Mouse (Mus musculus): ENCODE data around the gene Tnrc6c. TPM values are rescaled to one million over a fixed set of nuclear protein-coding genes. Genes with fewer than 3 reads are reported as not detected.
A peak's percentile ranks its signal among the peaks of the same experiment; 100 is the strongest.

Gene Tnrc6c
- 32.5 and 35.4 TPM in 2 replicates for polyA plus RNA-seq (2015; fragmentation: Nextera tagmentation; extraction: Ambion mirVana)

DNA sequence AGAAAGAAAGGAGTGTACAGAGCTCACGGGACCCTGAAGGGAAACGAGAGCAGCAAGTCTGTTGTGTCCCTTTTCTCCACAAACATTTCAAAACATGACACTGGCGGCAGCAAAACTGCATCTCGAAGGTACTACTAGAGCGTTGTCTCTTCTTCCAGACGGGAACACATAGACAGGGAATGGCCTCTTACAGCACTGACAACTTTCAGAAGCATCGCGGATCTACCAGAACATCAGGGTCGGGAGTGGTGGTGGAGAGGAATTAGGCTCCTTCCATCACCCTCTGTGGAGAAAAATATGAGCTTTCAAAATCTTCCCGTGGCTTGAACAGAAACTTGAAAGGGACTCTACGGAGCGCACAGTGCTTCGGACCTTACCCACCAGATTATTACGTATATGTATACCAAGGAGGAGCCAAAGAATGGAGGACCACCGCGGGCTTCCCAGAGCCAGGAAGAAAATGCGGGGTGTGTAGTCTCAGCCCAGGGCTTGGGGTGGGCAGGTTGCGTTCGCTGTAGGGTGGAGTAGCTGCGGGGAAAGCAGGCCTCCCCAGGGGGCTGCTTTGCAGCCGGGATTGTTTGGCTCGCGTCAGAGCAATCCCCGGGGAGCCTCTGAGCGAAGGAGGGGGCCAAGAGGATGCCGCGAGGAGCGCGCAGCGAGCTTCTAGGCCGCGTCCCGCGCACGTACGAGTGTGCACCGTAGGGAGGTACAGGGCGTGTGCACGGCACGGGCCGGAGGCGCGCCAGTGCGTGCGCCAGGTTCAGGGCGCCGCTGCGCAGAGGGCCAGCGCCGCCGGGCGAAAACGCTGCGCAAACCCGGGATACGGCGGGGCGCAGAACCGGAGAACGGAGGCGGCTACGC lies at the start of gene Tnrc6c:
Gene Tnrc6c (plus strand): TSS at position 799 of the 861 bp plus-strand sequence.
- under 1% methylated on average over 62 of the region's 62 CpGs for WGBS
- H3K9me3 ChIP-seq, result no peaks in the 10 kb centered on the region
- H3K36me3 ChIP-seq (replicated peaks), result no peaks in the 10 kb centered on the region
- H3K4me3 ChIP-seq, result peak within 1 kb of the TSS; percentile 93
- H3K4me1 ChIP-seq, result peaks cover 36% of the 10 kb centered on the region
- no peaks in the 10 kb centered on the region for H3K27me3 ChIP-seq (replicated peaks)
- H3K4me2 ChIP-seq, result peak within 1 kb of the TSS; percentile 86
- peak; percentile 94 for ATAC-seq (replicated peaks)
- H3K27ac ChIP-seq, result peak within 1 kb of the TSS; percentile 99
- H3K9ac ChIP-seq, result peak within 1 kb of the TSS; percentile 96

DNA sequence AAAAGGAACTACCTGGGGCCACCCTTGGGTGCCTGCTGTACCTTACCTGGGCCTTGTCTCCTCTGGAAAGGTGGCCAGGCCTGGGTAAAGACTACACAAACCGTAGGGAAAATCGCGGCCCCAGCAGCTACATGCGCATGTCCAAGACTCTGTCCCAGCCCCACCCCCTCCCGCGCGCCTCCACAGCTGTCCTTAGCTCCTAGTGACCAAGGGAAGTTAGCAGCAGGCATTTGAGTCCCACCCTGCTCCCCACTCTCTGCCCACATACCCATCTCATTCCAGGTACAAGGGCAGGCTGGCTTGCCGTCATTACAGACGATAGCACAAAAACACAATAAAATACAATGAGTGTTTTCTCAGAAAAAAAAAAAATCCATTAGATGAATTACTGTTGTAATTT lies 48.0 kb upstream of the Tnrc6c start:
- Histone ChIP-seq H3K27me3 (replicated peaks) (no peaks in the 10 kb centered on the region), H3K4me2 (no peak overlapping the region), H3K27ac (no peak overlapping the region), H3K4me1 (peaks cover 30% of the 10 kb centered on the region), H3K9me3 (no peaks in the 10 kb centered on the region), H3K9ac (no peak overlapping the region), H3K4me3 (no peak overlapping the region), H3K36me3 (replicated peaks) (no peaks in the 10 kb centered on the region)
- no peak for ATAC-seq (replicated peaks)
- WGBS, result 28% methylated on average over 9 of the region's 9 CpGs

DNA sequence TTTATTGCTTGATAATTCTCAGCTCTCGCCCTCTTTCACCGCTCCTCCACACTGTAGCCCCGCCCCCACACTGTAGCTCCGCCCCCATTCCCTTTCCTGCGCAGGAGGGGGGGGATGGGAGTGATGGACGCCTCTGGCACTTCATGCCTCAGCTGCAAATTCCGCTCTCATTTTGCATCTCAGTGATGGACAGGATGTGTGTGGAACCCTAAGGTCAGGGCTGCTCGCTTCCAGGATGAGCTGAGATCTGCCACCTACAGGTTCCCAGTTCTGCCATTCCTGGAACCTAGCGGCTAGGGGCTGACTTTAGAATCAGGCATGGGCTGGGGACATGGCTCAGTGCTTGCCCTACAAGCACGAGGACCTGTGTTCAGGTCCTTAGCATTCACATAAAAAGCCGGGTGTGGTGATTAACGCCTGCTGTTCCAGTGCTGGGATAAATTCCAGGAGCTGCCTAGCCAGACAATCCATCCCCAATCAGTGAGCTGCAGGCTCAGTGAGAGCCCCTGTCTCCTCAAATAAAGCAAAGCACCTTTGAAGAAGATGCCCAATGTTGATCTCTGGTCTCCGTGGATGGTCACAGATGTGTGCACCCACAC lies 47.4 kb upstream of the Tnrc6c start:
- ATAC-seq (replicated peaks), result 0 out of 2 replicates have a peak, but pooled peaks have one; percentile 31
- Histone ChIP-seq H3K4me3 (no peak overlapping the region), H3K27me3 (replicated peaks) (no peaks in the 10 kb centered on the region), H3K9ac (no peak overlapping the region; the same call in 1 of the 2 replicates), H3K27ac (peak overlapping the region; percentile 64), H3K4me1 (peaks cover 30% of the 10 kb centered on the region), H3K36me3 (replicated peaks) (no peaks in the 10 kb centered on the region), H3K4me2 (0 out of 2 replicates have a peak overlapping the region, but pooled peaks have one; percentile 5), H3K9me3 (no peaks in the 10 kb centered on the region)
- WGBS, result 6% methylated on average over 13 of the region's 13 CpGs

DNA sequence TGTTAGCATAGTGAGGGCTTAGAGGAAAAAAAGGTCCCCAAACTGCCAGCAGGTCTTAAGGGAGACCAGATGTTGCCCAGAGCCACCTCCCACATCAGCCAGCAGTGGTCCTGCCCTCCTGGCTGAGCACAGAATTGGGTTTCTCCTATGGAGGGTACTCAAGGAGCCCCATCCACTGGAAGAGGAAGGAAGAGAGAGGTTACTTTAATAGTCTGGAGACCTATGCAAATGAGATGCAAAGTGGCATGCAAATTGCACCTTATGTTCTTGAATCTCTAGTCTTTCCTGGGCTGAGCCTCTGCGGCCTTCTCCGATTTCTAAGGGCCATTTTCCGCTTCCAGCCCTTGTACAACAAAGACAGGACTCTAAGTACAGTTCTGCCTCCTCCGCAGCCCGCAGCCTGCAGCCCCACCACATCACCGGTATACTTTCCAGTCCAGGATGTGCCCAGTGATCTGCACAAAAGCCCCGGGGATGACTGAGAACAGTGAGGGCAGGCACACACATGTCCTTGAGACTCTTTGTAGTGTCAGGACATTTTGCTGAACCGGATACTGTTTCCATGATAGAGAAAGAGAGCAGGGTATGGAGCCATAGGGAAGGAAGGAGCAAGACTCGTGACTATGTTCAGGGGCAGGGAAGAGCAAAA lies 45.8 kb upstream of the Tnrc6c start:
- Histone ChIP-seq H3K4me3 (no peak overlapping the region), H3K9me3 (no peaks in the 10 kb centered on the region), H3K4me2 (no peak overlapping the region), H3K27me3 (replicated peaks) (no peaks in the 10 kb centered on the region), H3K27ac (no peak overlapping the region), H3K36me3 (replicated peaks) (no peaks in the 10 kb centered on the region), H3K4me1 (peaks cover 33% of the 10 kb centered on the region), H3K9ac (no peak overlapping the region)
- WGBS, result 41% methylated on average over 9 of the region's 9 CpGs
- no peak for ATAC-seq (replicated peaks)

DNA sequence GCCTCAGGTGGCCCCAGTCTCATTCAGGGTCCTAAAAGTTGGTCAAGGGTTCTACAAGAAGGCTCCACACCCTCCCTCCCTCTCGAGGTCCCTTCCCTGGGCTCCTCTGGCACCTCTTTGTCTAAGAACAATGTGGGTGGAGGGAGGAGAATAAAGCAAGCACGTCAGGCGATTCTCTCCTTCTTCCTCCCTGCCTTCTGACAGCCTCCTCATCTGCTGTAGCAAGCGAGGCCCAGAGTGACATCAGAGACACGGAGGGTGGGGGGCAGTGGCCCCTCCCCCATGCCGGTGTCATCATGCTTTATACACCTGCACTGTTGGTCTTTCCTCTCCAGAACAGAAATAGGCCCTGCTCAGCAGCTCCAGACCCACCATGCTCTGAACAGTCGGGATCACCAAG lies 45.1 kb upstream of the Tnrc6c start:
- no peaks in the 10 kb centered on the region for H3K9me3 ChIP-seq
- ATAC-seq (replicated peaks), result no peak
- WGBS, result 28% methylated on average over 7 of the region's 7 CpGs
- H3K4me2 ChIP-seq, result no peak overlapping the region
- H3K4me3 ChIP-seq, result no peak overlapping the region
- no peak overlapping the region for H3K27ac ChIP-seq
- H3K4me1 ChIP-seq, result peaks cover 33% of the 10 kb centered on the region
- no peak overlapping the region for H3K9ac ChIP-seq
- H3K27me3 ChIP-seq (replicated peaks), result no peaks in the 10 kb centered on the region
- no peaks in the 10 kb centered on the region for H3K36me3 ChIP-seq (replicated peaks)

DNA sequence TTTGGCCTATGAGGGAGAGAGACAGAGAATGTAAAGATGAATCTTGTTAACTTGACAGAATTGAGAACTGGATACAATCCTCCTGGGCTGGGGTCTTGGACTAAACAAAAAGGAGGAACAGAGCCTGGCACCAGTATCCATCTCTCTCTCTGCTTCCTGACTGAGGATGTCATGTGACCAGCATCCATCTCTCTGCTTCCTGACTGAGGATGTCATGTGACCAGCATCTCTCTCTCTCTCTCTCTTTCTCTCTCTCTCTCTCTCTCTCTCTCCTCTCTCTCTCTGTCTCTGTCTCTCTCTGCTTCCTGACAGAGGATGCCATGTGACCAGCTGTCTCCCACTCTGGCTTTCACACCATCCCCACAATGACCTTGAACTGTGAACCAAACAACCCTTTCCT lies 43.5 kb upstream of the Tnrc6c start:
- Histone ChIP-seq H3K27ac (no peak overlapping the region), H3K9me3 (no peaks in the 10 kb centered on the region), H3K36me3 (replicated peaks) (no peaks in the 10 kb centered on the region), H3K4me3 (no peak overlapping the region), H3K9ac (no peak overlapping the region), H3K4me2 (no peak overlapping the region), H3K27me3 (replicated peaks) (no peaks in the 10 kb centered on the region), H3K4me1 (peaks cover 33% of the 10 kb centered on the region)
- ATAC-seq (replicated peaks), result no peak

DNA sequence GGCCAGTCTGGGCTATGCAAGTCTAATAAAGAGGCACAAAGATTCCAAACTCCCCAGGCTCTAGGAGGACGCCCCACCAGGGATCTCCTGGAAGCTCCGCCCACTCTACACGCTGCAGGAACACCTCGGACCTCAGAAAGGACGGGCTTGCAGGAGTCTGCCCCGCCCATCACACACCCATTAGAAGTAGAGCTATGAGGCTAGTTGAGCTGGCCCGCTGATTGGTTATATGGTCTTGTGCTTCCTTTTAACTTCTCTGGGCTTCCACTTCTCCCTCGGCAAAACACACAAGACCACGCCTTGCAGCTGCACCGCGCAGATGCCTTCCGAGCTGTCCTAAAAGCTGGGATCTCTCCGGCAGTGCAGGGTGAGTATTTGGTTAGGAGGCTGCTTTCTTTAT lies 43.0 kb upstream of the Tnrc6c start:
- H3K4me2 ChIP-seq, result peak overlapping the region; percentile 20; the same call in 1 of the 2 replicates
- WGBS, result 15% methylated on average over 13 of the region's 13 CpGs
- H3K36me3 ChIP-seq (replicated peaks), result no peaks in the 10 kb centered on the region
- H3K4me3 ChIP-seq, result no peak overlapping the region
- no peak overlapping the region for H3K9ac ChIP-seq
- no peaks in the 10 kb centered on the region for H3K9me3 ChIP-seq
- H3K4me1 ChIP-seq, result peaks cover 29% of the 10 kb centered on the region
- no peaks in the 10 kb centered on the region for H3K27me3 ChIP-seq (replicated peaks)
- H3K27ac ChIP-seq, result no peak overlapping the region
- no peak for ATAC-seq (replicated peaks)

DNA sequence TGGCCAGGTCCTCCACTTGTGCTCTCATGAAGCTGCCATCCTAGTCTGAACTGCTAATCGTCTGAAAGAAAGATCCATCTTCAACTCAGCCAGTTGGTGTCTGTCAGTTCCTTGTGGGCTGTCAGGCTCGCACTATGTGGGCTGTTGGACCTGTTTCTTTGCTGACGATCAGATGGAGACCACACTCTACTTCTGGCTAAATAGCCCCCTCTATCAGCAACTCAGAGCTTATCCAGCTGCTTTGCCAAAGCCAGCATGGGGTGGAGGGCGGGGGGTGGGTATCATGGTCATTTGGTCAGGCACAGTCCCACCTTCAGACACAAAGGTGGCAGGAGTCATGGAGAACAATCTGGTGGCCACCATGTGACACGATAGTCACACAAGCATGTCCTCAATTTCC lies 42.2 kb upstream of the Tnrc6c start:
- Histone ChIP-seq H3K9me3 (no peaks in the 10 kb centered on the region), H3K27ac (no peak overlapping the region), H3K9ac (no peak overlapping the region), H3K4me1 (peaks cover 21% of the 10 kb centered on the region), H3K27me3 (replicated peaks) (no peaks in the 10 kb centered on the region), H3K36me3 (replicated peaks) (no peaks in the 10 kb centered on the region), H3K4me2 (no peak overlapping the region), H3K4me3 (no peak overlapping the region)
- 65% methylated on average over 5 of the region's 5 CpGs for WGBS
- ATAC-seq (replicated peaks), result no peak

DNA sequence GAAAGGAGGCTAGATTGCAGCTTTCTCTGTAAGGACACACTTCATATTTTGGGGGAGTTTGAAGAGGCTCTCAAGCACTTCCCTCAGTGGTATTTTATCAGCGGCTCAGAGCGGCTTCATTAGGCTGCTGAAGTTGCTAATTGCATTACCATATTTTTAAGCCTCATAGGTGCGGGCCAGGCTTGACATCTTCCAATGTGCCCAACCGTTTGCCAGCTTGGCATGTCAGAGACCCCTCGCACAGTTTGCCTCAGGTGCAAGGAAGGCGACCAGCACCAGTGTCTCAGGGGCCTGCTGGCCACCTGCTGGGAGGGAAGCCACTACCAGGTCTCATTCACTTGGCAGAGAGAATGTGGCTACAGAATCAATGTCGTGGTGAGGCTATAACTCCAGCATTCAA lies 41.2 kb upstream of the Tnrc6c start:
- Histone ChIP-seq H3K4me2 (no peak overlapping the region), H3K36me3 (replicated peaks) (no peaks in the 10 kb centered on the region), H3K27ac (no peak overlapping the region), H3K4me1 (peaks cover 30% of the 10 kb centered on the region), H3K27me3 (replicated peaks) (no peaks in the 10 kb centered on the region), H3K9me3 (no peaks in the 10 kb centered on the region), H3K4me3 (no peak overlapping the region), H3K9ac (no peak overlapping the region)
- no peak for ATAC-seq (replicated peaks)
- 59% methylated on average over 7 of the region's 7 CpGs for WGBS

DNA sequence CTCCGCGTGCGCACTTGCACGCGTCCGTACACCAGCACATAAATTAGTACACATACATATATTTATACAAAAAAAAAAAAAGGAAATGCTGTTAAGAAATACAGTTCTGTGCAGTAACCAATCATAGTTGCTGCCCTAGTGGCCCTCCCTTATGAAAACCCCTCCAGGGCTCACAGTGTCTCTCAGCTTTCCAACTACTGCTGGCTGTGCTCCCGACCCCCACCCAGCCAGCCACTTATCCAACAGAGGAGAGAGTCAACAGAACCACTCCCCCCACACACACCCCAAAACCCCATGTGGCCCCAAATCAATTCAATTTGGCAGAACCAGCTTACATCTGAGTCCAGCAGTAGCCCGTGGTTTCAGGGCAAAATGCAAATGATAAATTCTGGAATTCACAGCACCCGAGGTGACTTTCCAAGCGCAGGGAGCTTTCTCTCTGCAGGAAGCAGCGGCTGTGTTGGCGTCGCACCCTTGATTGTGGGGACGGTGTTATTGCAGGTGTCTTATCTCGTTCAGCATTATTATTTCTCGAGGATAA lies 36.7 kb upstream of the Tnrc6c start:
- ATAC-seq (replicated peaks), result 0 out of 2 replicates have a peak, but pooled peaks have one; percentile 37
- Histone ChIP-seq H3K4me1 (peaks cover 31% of the 10 kb centered on the region), H3K27ac (peak overlapping the region; percentile 73), H3K27me3 (replicated peaks) (no peaks in the 10 kb centered on the region), H3K9ac (no peak overlapping the region), H3K4me3 (no peak overlapping the region), H3K4me2 (peak overlapping the region; percentile 33), H3K36me3 (replicated peaks) (no peaks in the 10 kb centered on the region), H3K9me3 (no peaks in the 10 kb centered on the region)
- 15% methylated on average over 16 of the region's 16 CpGs for WGBS

DNA sequence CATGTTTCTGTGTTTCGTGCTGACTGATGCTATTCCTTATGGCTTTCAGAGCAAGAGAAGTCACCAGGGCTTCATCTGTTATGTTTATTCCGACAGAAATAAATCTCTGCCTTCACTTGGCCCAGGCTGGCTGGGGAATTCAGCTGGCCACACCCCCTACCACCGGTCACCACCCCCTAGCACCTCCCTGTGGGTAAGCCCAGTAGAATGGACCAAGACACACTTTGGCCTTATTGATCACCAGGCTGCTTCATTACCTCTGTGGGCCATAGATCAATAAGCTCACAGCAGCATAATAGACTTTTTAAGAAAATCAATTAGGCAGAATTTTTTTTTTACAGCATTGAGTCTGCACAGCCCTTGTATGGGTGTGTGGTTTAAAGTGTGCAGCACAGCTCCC lies 35.9 kb upstream of the Tnrc6c start:
- H3K9ac ChIP-seq, result no peak overlapping the region
- H3K27ac ChIP-seq, result peak overlapping the region; percentile 73
- ATAC-seq (replicated peaks), result no peak
- 11% methylated on average over 3 of the region's 3 CpGs for WGBS
- no peaks in the 10 kb centered on the region for H3K36me3 ChIP-seq (replicated peaks)
- no peak overlapping the region for H3K4me2 ChIP-seq
- H3K4me1 ChIP-seq, result peaks cover 28% of the 10 kb centered on the region
- H3K4me3 ChIP-seq, result no peak overlapping the region
- H3K27me3 ChIP-seq (replicated peaks), result no peaks in the 10 kb centered on the region
- H3K9me3 ChIP-seq, result no peaks in the 10 kb centered on the region

DNA sequence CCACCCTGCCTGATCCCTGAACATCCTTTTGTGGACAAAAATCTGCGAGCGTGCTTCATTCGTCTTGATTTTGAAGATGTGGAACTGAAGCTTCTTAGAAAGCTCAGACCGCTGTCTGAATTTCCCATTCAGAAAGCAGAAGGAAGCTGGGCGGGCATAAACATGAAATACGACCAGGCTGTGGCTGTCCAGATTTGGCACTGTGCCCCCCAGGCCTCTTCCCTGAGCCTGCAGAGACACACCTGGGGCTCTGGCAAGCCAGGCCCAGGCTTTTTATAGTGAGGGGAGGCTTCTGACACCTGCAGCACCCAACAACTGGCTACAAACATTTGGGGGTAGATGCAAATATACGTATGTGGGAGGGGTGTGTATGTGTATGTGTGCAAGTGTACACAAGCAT lies 35.3 kb upstream of the Tnrc6c start:
- 57% methylated on average over 7 of the region's 7 CpGs for WGBS
- ATAC-seq (replicated peaks), result no peak
- peaks cover 28% of the 10 kb centered on the region for H3K4me1 ChIP-seq
- no peaks in the 10 kb centered on the region for H3K27me3 ChIP-seq (replicated peaks)
- H3K27ac ChIP-seq, result peak overlapping the region; percentile 73
- no peak overlapping the region for H3K9ac ChIP-seq
- no peaks in the 10 kb centered on the region for H3K36me3 ChIP-seq (replicated peaks)
- H3K4me2 ChIP-seq, result no peak overlapping the region
- no peaks in the 10 kb centered on the region for H3K9me3 ChIP-seq
- no peak overlapping the region for H3K4me3 ChIP-seq

All from midbrain, embryonic 15.5 days (tissue).